Mouse (Mus musculus): ENCODE data around the gene Tmed10. TPM values are rescaled to one million over a fixed set of nuclear protein-coding genes. Genes with fewer than 3 reads are reported as not detected.

Tmed10 gene
- total RNA-seq, 2 experiments from 2014 or later, result 176 to 278 TPM

DNA sequence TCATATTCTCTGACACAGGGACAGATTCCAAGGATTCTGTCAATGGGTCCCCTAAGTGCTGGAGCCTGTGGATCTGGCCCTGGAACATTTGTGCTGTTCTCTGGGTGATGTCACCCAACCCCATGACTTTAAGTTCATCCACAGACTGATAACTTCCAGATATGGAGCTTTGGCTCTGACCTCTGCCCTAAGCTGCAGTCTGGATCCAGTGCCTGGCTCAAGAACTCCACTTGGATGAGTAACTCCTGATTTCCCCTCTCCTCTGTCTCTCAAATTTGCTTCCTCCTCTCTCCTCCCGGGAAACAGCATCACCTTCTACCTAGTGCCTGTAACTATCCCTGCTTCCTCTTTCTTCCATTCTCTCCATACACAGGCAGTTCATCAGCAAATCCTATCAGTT, 5.7 kb upstream of the Tmed10 start:
- peak; percentile 13; the same call in 1 of the 2 replicates for ATAC-seq (replicated peaks; ENCODE audit: poor library complexity, severe bottlenecking)

DNA sequence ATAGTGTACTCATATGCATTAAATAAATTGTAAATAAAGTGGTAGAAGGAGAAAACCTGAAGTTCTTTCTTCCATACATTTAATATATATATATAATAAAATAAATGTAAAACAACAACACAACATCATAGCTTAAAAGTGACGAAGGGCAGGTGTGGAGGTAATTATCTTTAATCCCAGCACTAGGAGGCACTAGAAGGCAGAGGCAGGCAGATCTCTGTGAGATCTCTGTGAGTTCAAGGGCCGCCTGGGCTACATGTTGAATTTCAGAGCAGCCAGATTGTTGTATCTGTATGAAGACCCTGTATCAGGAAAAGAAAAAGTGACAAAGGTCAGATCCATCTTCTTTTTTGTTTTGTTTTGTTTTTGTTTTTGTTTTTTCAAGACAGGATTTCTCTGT, 3.6 kb upstream of the Tmed10 start:
- ATAC-seq (replicated peaks; ENCODE audit: poor library complexity, severe bottlenecking), result no peak

GRCm38 (mm10) chr12:85373591-85374560, 771 bp downstream of the Tmed10 start:
- peak; percentile 64 for ATAC-seq (replicated peaks; ENCODE audit: poor library complexity, severe bottlenecking)

- ATAC-seq (replicated peaks; ENCODE audit: poor library complexity, severe bottlenecking), result peak; percentile 45
Observed at GRCm38 (mm10) chr12:85372068-85372665, 2.5 kb downstream of the Tmed10 start.

GRCm38 (mm10) chr12:85368441-85369063, 6.1 kb downstream of the Tmed10 start:
- no peak for ATAC-seq (replicated peaks; ENCODE audit: poor library complexity, severe bottlenecking)

- peak; percentile 10; the same call in 1 of the 2 replicates for ATAC-seq (replicated peaks; ENCODE audit: poor library complexity, severe bottlenecking)
Observed at GRCm38 (mm10) chr12:85366271-85366670, 8.4 kb downstream of the Tmed10 start.

DNA sequence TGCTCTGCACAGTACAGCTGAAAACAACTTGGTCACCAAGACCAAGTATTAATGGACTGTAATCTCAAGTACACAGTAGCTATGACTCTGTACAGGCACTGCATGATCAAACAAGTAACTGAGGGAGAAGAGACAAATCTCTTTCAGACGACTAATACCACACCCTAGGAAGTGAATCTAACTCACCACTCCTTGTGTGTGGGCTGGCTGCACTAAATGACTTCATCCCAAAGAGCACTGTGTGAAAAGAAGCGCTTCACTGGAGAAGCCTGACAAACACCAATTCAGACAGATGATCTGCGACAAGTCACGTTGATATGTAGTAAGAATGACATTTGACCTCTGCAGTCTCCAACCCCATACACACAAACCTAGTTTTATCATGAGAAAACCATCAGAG, 12.1 kb downstream of the Tmed10 start:
- ATAC-seq (replicated peaks; ENCODE audit: poor library complexity, severe bottlenecking), result peak; percentile 30; the same call in 1 of the 2 replicates

- ATAC-seq (replicated peaks; ENCODE audit: poor library complexity, severe bottlenecking), result no peak
Observed at GRCm38 (mm10) chr12:85361580-85361979, 13.1 kb downstream of the Tmed10 start.

GRCm38 (mm10) chr12:85361165-85361564, 13.5 kb downstream of the Tmed10 start:
- ATAC-seq (replicated peaks; ENCODE audit: poor library complexity, severe bottlenecking), result no peak

DNA sequence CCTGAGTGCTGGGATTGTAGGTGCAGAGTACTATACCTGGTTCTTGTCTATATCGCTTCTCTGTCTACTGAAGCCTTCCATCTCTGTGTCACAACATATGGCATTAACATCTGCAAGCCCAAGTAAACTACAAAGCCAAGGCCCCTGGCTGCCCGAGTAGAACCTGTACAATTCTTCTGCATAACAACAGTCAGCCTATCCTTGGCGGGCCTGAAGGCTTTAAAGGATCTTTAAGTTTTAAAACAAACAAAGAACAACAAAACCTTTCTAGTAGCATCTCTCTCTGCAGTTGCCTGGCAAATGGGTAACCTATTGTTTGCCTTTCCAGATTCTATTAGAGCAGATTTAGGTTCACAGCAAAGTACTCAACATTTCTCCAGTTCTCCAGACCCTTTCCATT, 20.6 kb downstream of the Tmed10 start:
- no peak for ATAC-seq (replicated peaks; ENCODE audit: poor library complexity, severe bottlenecking)

DNA sequence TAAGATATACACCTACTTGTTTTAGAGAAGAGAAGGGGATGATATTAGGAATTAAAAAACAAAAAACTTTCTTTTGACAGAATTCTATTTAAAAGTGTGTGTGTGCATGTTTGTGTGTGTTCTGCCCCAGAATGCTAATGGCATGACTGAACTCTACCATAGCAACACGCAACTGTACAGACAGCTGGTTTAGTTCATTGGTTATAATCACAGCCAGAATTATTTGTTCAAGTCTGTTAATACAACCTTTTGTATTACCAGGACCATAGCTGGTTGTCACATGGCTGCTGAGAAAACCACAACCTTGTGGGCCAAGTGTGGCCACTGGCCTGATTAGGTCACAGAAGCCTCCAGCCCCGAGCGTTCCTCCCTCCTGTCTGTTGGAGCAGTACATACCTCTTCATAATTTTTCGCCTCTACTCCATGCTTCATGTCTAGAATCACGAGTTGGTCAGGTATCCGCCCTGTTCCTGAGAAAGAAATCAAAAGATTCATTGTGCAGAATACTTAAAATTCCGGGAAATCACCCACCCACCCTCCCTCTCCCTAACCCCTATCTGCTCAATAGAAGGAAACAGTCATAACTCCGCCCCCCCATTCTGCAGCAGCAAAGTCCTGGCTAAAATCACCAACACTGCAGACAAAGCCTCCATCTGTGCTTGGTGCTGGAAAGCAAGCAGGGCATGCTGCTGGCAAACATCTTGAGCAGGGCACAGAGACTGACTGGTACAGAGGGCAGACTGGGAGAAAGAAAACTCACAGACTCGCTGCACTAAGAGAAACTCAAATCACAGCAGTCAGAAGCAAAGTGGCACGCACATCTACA, 24.0 kb downstream of the Tmed10 start:
- no peak for ATAC-seq (replicated peaks; ENCODE audit: poor library complexity, severe bottlenecking)

- peak; percentile 87 for ATAC-seq (replicated peaks; ENCODE audit: poor library complexity, severe bottlenecking)
Observed at GRCm38 (mm10) chr12:85348338-85348737, 26.3 kb downstream of the Tmed10 start.

DNA sequence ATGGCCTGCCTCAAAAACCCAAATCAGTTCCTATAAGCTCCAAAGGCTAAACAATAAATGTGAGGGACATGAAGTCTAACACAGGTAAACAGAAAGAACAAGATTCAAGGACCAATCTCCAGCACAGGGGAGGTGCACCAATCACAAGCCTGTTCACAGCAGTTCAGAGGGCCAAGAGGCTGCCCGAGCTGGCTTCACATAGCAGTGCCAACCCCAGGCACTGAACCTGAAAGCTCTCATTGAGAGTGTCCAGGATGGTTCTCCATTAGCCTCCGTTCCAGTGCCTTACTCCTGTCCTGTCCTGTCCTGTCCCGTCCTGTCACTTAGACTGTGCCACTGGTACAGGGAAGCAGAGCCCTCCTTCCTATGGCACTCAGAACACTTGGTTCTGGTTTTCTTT, 27.5 kb downstream of the Tmed10 start:
- ATAC-seq (replicated peaks; ENCODE audit: poor library complexity, severe bottlenecking), result no peak

DNA sequence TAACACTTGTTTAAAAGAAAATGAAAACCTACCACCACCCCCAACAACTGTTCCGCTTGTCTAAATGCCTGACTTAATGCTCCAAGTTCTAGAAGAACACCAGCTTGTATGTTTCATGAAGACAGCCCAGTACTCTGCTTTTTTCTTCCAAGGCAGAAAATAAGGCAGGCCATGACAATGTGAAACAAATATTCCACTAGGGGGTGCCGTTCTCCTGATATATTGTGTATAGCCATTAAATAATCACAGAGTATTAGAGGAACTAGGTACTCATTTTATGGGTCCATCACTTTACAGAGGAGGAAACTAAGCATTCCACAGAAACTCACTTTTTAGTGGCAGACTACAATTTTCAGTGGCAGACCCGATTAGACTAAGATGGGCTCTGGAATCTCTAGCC, 28.3 kb downstream of the Tmed10 start:
- peak; percentile 43 for ATAC-seq (replicated peaks; ENCODE audit: poor library complexity, severe bottlenecking)

DNA sequence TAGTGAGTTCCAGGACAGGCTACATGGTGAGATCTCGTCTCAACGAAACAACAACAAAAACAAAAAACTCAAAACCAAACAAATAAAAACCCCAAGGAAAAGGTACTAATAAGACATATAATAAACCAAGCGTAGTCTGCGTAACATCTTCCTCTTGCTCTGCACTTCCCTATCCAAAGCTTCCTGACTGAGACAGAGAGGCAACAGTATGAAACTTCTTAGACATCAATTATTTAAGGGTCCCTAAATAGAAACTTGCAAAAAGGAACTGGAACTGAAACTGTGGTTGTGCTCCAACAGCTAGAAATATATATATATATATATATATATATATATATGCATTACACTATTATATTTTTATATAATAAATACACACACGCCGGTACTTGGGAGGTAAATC, 29.1 kb downstream of the Tmed10 start:
- ATAC-seq (replicated peaks; ENCODE audit: poor library complexity, severe bottlenecking), result peak; percentile 50

DNA sequence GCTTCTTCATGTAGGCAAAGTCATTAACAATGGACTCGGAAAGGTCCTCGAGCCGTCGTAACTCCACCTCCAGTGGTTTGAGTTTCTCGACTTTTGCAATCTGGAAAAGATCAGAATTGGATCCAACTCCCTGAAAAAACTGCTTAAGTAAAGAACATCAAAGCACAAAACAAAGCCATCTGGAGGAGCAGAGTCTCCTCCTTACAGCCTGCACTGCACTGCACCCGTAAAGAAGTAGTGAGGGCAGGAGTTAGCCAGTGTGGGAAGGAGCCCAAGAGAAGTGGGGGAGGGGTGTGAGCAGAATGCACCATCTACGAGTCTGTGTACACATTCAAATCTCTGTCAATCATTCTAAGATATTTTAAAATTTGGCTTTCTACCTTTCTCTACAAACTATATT, 30.4 kb downstream of the Tmed10 start:
- no peak for ATAC-seq (replicated peaks; ENCODE audit: poor library complexity, severe bottlenecking)

- no peak for ATAC-seq (replicated peaks; ENCODE audit: poor library complexity, severe bottlenecking)
Observed at GRCm38 (mm10) chr12:85342310-85342709, 32.3 kb downstream of the Tmed10 start.

GRCm38 (mm10) chr12:85341131-85341530, 33.5 kb downstream of the Tmed10 start:
- ATAC-seq (replicated peaks; ENCODE audit: poor library complexity, severe bottlenecking), result 0 out of 2 replicates have a peak, but pooled peaks have one; percentile 13

DNA sequence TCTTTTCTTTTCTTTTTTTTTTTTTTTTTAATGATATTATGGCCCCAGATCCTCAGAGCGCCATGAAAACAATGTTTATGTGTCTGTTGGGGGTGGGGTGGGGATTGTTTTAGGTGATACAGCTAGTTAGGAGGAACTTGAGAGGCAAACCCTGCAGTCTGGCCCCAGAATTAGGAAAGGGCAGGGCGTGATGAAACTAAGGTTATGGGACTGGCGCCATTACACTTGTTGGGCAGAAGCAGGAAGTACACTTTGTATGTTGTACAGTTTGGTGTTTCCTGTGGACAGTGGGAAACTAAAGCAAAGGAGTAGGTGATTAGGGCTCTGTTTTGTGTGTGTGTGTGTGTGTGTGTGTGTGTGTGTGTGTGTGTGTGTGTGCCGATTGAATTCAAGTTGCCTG, 34.7 kb downstream of the Tmed10 start:
- peak; percentile 73 for ATAC-seq (replicated peaks; ENCODE audit: poor library complexity, severe bottlenecking)

DNA sequence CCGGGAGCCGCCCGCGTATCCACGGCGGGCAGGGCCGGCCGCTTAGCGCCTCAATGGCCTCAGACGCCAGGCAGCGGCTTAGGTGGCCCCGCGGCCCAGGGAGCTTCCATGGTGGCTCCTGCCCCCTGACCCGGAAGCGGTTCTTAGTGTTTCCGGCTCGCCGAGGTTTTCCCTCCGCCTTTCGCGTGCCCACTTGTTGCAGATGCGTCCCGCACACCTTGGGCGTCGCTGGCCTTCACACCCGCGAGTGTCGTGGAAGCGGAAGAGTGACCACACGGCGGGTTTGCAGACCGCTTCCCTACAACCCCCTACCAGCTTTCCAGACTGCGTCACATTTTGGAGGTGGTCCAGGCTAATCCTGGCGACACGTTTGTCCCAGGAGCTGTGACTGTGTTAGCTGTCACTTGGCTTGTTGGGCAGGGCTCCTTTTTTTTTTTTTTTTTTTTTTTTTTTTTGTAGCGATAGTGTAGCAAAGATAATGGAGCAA, 35.4 kb downstream of the Tmed10 start, which contains the start of gene Nek9:
Nek9 (minus strand) TSS at position 120 of the 487 bp plus-strand sequence.
- ATAC-seq (replicated peaks; ENCODE audit: poor library complexity, severe bottlenecking), result peak; percentile 76
